Mouse (Mus musculus) NIH3T3 (cell line): ENCODE results near the gene Nptxr.

Source experiments
- DNase-seq: peaks from one replicate; pipeline ENCODE4 v3.0.0-alpha.2; 2012; ENCODE audit warnings: low read depth

The Nptxr gene

GRCm38 (mm10) chr15:79790111-79790510 lies 14.5 kb downstream of the Nptxr start:
- no peak for DNase-seq

GRCm38 (mm10) chr15:79787815-79788214 lies 16.8 kb downstream of the Nptxr start:
- no peak for DNase-seq

GRCm38 (mm10) chr15:79785056-79785455 lies 19.5 kb downstream of the Nptxr start:
- DNase-seq, result no peak

- no peak for DNase-seq
These were observed 26.8 kb downstream of the Nptxr start, which contains the start of gene Dnal4 for GRCm38 (mm10) chr15:79777749-79778148. Gene Dnal4 (minus strand): TSS chr15:79777849.

- no peak for DNase-seq
These were observed 28.9 kb downstream of the Nptxr start for GRCm38 (mm10) chr15:79775662-79776061.

GRCm38 (mm10) chr15:79774117-79775027 lies 30.2 kb downstream of the Nptxr start:
- DNase-seq, result peak; percentile 98

- DNase-seq, result peak; percentile 75
These were observed 33.8 kb downstream of the Nptxr start for GRCm38 (mm10) chr15:79770629-79771240.

- no peak for DNase-seq
These were observed 36.3 kb downstream of the Nptxr start for GRCm38 (mm10) chr15:79768302-79768701.

GRCm38 (mm10) chr15:79767327-79767961 lies 37.1 kb downstream of the Nptxr start:
- peak; percentile 82 for DNase-seq

GRCm38 (mm10) chr15:79766586-79767071 lies 37.9 kb downstream of the Nptxr start:
- DNase-seq, result peak; percentile 30

- no peak for DNase-seq
These were observed 38.4 kb downstream of the Nptxr start for GRCm38 (mm10) chr15:79766168-79766567.

GRCm38 (mm10) chr15:79765361-79765760 lies 39.2 kb downstream of the Nptxr start:
- peak; percentile 66 for DNase-seq

- peak; percentile 77 for DNase-seq
These were observed 39.9 kb downstream of the Nptxr start for GRCm38 (mm10) chr15:79764539-79765267.

- DNase-seq, result peak; percentile 66
These were observed 40.8 kb downstream of the Nptxr start for GRCm38 (mm10) chr15:79763601-79764246.

- peak; percentile 39 for DNase-seq
These were observed 41.6 kb downstream of the Nptxr start for GRCm38 (mm10) chr15:79763001-79763400.

- DNase-seq, result no peak
These were observed 43.6 kb downstream of the Nptxr start for GRCm38 (mm10) chr15:79760956-79761355.

- no peak for DNase-seq
These were observed 47.4 kb downstream of the Nptxr start for GRCm38 (mm10) chr15:79757118-79757517.

- no peak for DNase-seq
These were observed 48.5 kb downstream of the Nptxr start for GRCm38 (mm10) chr15:79755977-79756625.

GRCm38 (mm10) chr15:79755176-79755575 lies 49.4 kb downstream of the Nptxr start:
- DNase-seq, result no peak

- no peak for DNase-seq
These were observed 50.7 kb downstream of the Nptxr start for GRCm38 (mm10) chr15:79753873-79754272.

- no peak for DNase-seq
These were observed 51.2 kb downstream of the Nptxr start for GRCm38 (mm10) chr15:79753420-79753752.
